Mouse (Mus musculus) layer of hippocampus, adult 9-10 months (tissue): ENCODE results near the gene Hirip3.

ENCODE experiments used
- DNase-seq: peaks from one replicate; pipeline ENCODE4 v3.0.0; 2022; ENCODE audit warnings: low spot score

The Hirip3 gene

GRCm38 (mm10) chr7:126861429-126862130, at the start of gene Hirip3:
Gene Hirip3 (plus strand): TSS chr7:126861972.
- DNase-seq: peak; percentile 78

- DNase-seq: no peak
Observed at GRCm38 (mm10) chr7:126815726-126816222, 46.0 kb upstream of the Hirip3 start.

- DNase-seq: no peak
Observed at GRCm38 (mm10) chr7:126816494-126816893, 45.3 kb upstream of the Hirip3 start.

- DNase-seq: no peak
Observed at GRCm38 (mm10) chr7:126817595-126817994, 44.2 kb upstream of the Hirip3 start.

GRCm38 (mm10) chr7:126818818-126819217, 43.0 kb upstream of the Hirip3 start:
- DNase-seq: no peak

- DNase-seq: peak; percentile 78
Observed at GRCm38 (mm10) chr7:126821835-126822511, 39.8 kb upstream of the Hirip3 start.

- DNase-seq: no peak
Observed at GRCm38 (mm10) chr7:126822741-126823140, 39.0 kb upstream of the Hirip3 start.

- DNase-seq: no peak
Observed at GRCm38 (mm10) chr7:126823202-126823711, 38.5 kb upstream of the Hirip3 start.

- DNase-seq: no peak
Observed at GRCm38 (mm10) chr7:126823940-126824339, 37.8 kb upstream of the Hirip3 start.

GRCm38 (mm10) chr7:126825403-126825802, 36.4 kb upstream of the Hirip3 start:
- DNase-seq: no peak

GRCm38 (mm10) chr7:126825952-126826351, 35.8 kb upstream of the Hirip3 start:
- DNase-seq: no peak

- DNase-seq: no peak
Observed at GRCm38 (mm10) chr7:126831539-126831938, 30.2 kb upstream of the Hirip3 start, which contains the start of gene 4930451I11Rik. Gene 4930451I11Rik (minus strand): TSS chr7:126831639.

- DNase-seq: peak; percentile 59
Observed at GRCm38 (mm10) chr7:126832036-126832598, 29.7 kb upstream of the Hirip3 start.

GRCm38 (mm10) chr7:126833294-126833693, 28.5 kb upstream of the Hirip3 start:
- no peak for DNase-seq

- DNase-seq: no peak
Observed at GRCm38 (mm10) chr7:126843276-126843675, 18.5 kb upstream of the Hirip3 start.

GRCm38 (mm10) chr7:126845516-126845915, 16.3 kb upstream of the Hirip3 start:
- no peak for DNase-seq

GRCm38 (mm10) chr7:126847116-126847420, 14.7 kb upstream of the Hirip3 start, which contains the start of gene Doc2a:
Gene Doc2a (plus strand): TSS chr7:126847416.
- no peak for DNase-seq

GRCm38 (mm10) chr7:126847421-126848398, 14.1 kb upstream of the Hirip3 start:
- no peak for DNase-seq

GRCm38 (mm10) chr7:126848794-126849193, 13.0 kb upstream of the Hirip3 start:
- no peak for DNase-seq

GRCm38 (mm10) chr7:126850161-126850560, 11.6 kb upstream of the Hirip3 start:
- no peak for DNase-seq

- no peak for DNase-seq
Observed at GRCm38 (mm10) chr7:126851192-126851591, 10.6 kb upstream of the Hirip3 start.

- no peak for DNase-seq
Observed at GRCm38 (mm10) chr7:126853454-126853853, 8.3 kb upstream of the Hirip3 start.
